Mouse (Mus musculus): ENCODE data around the gene Tnfrsf13b.
"Not testable (repeated sequence)": the region's sequence is repeated elsewhere in the genome, so short reads cannot be mapped to it uniquely, and the experiment has no call there.

The Tnfrsf13b gene

GRCm38 (mm10) chr11:61170184-61170583 lies 43.6 kb downstream of the Tnfrsf13b start:
- DNase-seq (ENCODE audit: low spot score), result no peak

- DNase-seq (ENCODE audit: low spot score), result not testable (repeated sequence)
Observed at GRCm38 (mm10) chr11:61173477-61173876, 46.9 kb downstream of the Tnfrsf13b start.

- peak; percentile 50 for DNase-seq (ENCODE audit: low spot score)
Observed at GRCm38 (mm10) chr11:61174291-61174820, 47.8 kb downstream of the Tnfrsf13b start.

GRCm38 (mm10) chr11:61174821-61175658 lies 48.5 kb downstream of the Tnfrsf13b start, which contains the start of gene Usp22:
Gene Usp22 (minus strand): TSS chr11:61175055.
- peak; percentile 100 for DNase-seq (ENCODE audit: low spot score)

- no peak for DNase-seq (ENCODE audit: low spot score)
Observed at GRCm38 (mm10) chr11:61175778-61176177, 49.2 kb downstream of the Tnfrsf13b start.

DNA sequence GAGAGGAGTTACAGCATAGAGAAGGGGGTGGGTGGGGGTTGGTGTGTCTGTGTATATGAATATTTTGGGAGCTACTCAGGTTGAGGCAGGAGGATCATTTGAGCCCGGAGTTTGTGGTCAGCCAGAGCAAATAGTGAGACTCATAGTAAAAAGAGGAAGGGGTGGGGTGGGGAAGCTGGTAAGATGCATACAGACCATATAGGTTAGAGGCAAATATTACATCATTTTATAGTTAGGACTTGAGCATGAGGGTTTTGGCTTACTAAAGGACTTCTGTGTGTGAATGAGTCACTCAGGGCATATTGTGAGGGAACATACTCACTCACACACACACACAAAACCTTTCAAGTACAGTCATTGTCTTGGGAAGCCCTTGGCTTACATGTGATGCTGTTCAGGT lies 49.8 kb downstream of the Tnfrsf13b start:
- peak; percentile 17 for DNase-seq (ENCODE audit: low spot score)

GRCm38 (mm10) chr11:61180361-61180760 lies 53.8 kb downstream of the Tnfrsf13b start:
- no peak for DNase-seq (ENCODE audit: low spot score)

DNA sequence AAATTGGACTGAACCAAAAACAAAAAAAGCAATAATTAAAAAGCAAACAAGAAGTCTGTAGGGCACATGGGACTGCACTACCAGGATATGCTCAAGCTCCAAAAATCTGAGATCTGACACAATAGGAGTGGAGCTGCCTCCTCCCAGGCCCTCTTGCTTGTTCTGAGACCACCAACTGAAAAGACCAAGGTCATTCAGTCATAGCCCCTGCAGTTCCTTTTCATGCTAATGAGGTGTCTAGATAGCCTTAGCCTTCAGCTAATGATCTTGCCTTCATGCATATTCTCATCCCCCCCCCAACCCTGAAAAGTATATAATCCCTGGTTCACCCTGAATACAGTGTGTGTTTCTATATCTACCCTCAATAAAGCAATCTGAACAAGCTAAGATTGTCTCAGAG lies 55.1 kb downstream of the Tnfrsf13b start:
- no peak for DNase-seq (ENCODE audit: low spot score)

- DNase-seq (ENCODE audit: low spot score), result no peak
Observed at GRCm38 (mm10) chr11:61183820-61184219, 57.3 kb downstream of the Tnfrsf13b start.

- DNase-seq (ENCODE audit: low spot score), result no peak
Observed at GRCm38 (mm10) chr11:61190776-61191175, 64.2 kb downstream of the Tnfrsf13b start.

GRCm38 (mm10) chr11:61192123-61192522 lies 65.6 kb downstream of the Tnfrsf13b start:
- DNase-seq (ENCODE audit: low spot score), result not testable (repeated sequence)

DNA sequence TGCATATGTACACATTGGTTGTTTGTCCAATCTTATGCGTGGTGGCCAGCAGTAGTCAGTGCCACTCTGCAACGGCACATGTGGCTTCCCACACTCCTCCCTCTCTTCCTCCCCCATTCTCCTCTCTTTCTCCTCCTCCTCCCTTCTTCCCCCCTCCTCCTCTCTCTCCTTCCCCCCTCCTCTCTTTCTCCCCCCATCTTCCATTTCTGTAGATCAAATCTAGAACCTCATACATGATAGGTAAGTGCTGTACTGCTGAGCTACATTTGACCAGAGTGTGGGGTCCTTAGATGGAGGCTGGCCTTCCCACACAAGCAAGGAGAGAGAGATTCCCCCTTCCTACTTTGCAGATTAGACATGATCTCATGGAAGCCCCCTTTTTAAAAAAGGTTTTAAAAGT lies 66.2 kb downstream of the Tnfrsf13b start:
- no peak for DNase-seq (ENCODE audit: low spot score)

DNA sequence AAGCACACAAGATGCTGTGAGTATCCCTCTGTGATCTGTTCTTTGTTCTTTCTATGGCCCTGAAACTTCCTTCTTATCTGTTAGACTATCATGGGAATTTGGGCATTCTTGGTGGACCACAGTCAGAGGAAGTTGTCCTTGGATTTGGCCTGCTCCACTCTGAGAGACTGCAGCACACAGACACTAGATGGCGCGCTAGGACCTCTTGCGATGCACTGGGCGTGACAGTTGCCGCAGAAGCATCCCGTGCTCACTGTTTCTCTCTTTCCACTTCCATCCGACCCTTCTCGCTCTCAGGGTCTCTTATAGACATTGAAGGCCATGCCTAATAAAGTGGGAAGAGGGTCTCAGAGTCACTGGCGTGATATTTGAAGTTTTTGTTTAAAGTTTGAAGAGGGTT lies 66.8 kb downstream of the Tnfrsf13b start:
- peak; percentile 82 for DNase-seq (ENCODE audit: low spot score)

DNA sequence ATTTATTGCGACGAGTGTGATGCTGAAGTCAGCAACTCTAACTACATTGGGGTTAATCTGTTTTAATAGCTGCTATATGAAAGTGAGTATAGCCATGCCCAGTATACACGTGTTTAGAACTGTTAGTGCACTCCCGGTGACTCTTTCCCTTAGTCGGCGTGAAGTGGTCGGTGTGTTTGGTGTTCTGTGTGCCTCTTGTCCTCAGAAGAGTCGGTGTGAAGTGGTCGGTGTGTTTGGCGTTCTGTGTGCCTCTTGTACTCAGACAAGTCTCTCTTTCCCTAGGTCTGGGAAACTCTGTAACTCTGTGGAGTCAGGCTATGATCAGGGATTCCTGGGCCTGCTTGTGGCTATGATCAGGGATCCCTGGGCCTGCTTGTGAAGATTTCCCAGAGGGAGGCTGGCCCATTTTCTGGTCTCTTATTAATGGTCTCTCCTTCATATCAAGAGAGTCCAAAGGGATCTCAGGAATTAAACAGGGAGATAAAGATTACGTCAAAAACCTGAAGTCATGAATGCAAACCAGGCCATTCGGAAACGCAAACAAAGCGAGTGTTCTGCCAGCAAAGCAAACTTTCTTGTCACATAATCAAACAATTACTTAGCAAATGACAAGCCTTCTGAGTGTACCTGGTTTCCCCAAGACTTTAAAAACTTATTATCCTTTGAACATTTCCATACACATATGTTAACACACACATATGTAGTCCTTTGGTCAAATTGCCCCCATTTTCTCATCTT lies 70.2 kb downstream of the Tnfrsf13b start:
- peak; percentile 51 for DNase-seq (ENCODE audit: low spot score)

GRCm38 (mm10) chr11:61197935-61198334 lies 71.4 kb downstream of the Tnfrsf13b start:
- no peak for DNase-seq (ENCODE audit: low spot score)

Data from lung, postnatal 25 days (tissue).